Mouse (Mus musculus) limb, embryonic 12.5 days (tissue): ENCODE measurements around the gene Dok4. TPM values are rescaled to one million over a fixed set of nuclear protein-coding genes. Genes with fewer than 3 reads are reported as not detected.
"Not testable (repeated sequence)": the region's sequence is repeated elsewhere in the genome, so short reads cannot be mapped to it uniquely, and the experiment has no call there.

Experiments used
- ATAC-seq: fragments of 200-750 bp; cut with Nextera tagmentation; 2 replicates; pipeline ENCODE4 v1.8.0; 2017; ENCODE audit warnings: low read depth, moderate TSS enrichment; ENCODE audit not compliant: insufficient number of reproducible peaks, insufficient read depth, low FRiP score, low TSS enrichment
- H3K27ac ChIP-seq: fragments of 300-500 bp; sonication (generic); 2 replicates; pipeline ENCODE4 v1.5.1; 2016; ENCODE audit warnings: mild to moderate bottlenecking, moderate library complexity
- H3K27me3 ChIP-seq: fragments of 300-500 bp; sonication (generic); 2 replicates; pipeline ENCODE4 v1.6.1; 2016; ENCODE audit warnings: mild to moderate bottlenecking, moderate library complexity
- H3K36me3 ChIP-seq: fragments of 300-500 bp; sonication (generic); 2 replicates; pipeline ENCODE4 v1.6.1; 2016; ENCODE audit warnings: mild to moderate bottlenecking, moderate library complexity
- H3K4me1 ChIP-seq: fragments of 300-500 bp; sonication (generic); replicated peaks from 2 replicates; pipeline ENCODE4 v1.6.1; 2016
- H3K4me2 ChIP-seq: fragments of 300-500 bp; sonication (generic); 2 replicates; pipeline ENCODE4 v1.6.1; 2016; ENCODE audit warnings: mild to moderate bottlenecking, moderate library complexity
- H3K4me3 ChIP-seq: fragments of 300-500 bp; sonication (generic); replicated peaks from 2 replicates; pipeline ENCODE4 v1.5.1; 2016; ENCODE audit warnings: mild to moderate bottlenecking
- H3K9ac ChIP-seq: fragments of 300-500 bp; sonication (generic); replicated peaks from 2 replicates; pipeline ENCODE4 v1.6.1; 2016; ENCODE audit warnings: mild to moderate bottlenecking, moderate library complexity
- H3K9me3 ChIP-seq: fragments of 300-500 bp; sonication (generic); 2 replicates; pipeline ENCODE4 v1.6.1; 2016; ENCODE audit warnings: mild to moderate bottlenecking, moderate library complexity
- WGBS: fragments of 180-500 bp; shearing (Covaris S2); methylation state at CpG from one replicate; pipeline ENCODE4 v1.1.7; 2016; 5-methylcytosine and 5-hydroxymethylcytosine counted together
- polyA plus RNA-seq: library from polyadenylated mRNA; unstranded; fragments of >200 nt; fragmentation: Nextera tagmentation; extraction: Ambion mirVana; gene quantifications from 2 replicates; pipeline ENCODE4 v1.2.1, GENCODE M21; 2016

Dok4 gene
- polyA plus RNA-seq, 1 experiment from 2014 or later = 20.0 TPM

- Histone ChIP-seq H3K4me3 (no peak overlapping the region), H3K27me3 (peaks cover 7% of the 10 kb centered on the region; the same call in 1 of the 2 replicates), H3K36me3 (peaks cover 64% of the 10 kb centered on the region), H3K9me3 (no peaks in the 10 kb centered on the region), H3K4me1 (peaks cover 22% of the 10 kb centered on the region), H3K27ac (no peak overlapping the region), H3K9ac (no peak overlapping the region), H3K4me2 (no peak overlapping the region)
- WGBS = 88% methylated on average over 9 of the region's 9 CpGs
- no peak for ATAC-seq
Observed at GRCm38 (mm10) chr8:94866921-94867320, 9.2 kb downstream of the Dok4 start.

- H3K27ac ChIP-seq = no peak overlapping the region
- H3K36me3 ChIP-seq = peaks cover 79% of the 10 kb centered on the region
- peaks cover 7% of the 10 kb centered on the region; the same call in 1 of the 2 replicates for H3K27me3 ChIP-seq
- no peak for ATAC-seq
- WGBS = 79% methylated on average over 10 of the region's 10 CpGs
- H3K4me2 ChIP-seq = no peak overlapping the region
- H3K9ac ChIP-seq = no peak overlapping the region
- H3K9me3 ChIP-seq = no peaks in the 10 kb centered on the region
- H3K4me3 ChIP-seq = no peak overlapping the region
- peaks cover 7% of the 10 kb centered on the region for H3K4me1 ChIP-seq
Observed at GRCm38 (mm10) chr8:94865292-94865691, 10.8 kb downstream of the Dok4 start.

DNA sequence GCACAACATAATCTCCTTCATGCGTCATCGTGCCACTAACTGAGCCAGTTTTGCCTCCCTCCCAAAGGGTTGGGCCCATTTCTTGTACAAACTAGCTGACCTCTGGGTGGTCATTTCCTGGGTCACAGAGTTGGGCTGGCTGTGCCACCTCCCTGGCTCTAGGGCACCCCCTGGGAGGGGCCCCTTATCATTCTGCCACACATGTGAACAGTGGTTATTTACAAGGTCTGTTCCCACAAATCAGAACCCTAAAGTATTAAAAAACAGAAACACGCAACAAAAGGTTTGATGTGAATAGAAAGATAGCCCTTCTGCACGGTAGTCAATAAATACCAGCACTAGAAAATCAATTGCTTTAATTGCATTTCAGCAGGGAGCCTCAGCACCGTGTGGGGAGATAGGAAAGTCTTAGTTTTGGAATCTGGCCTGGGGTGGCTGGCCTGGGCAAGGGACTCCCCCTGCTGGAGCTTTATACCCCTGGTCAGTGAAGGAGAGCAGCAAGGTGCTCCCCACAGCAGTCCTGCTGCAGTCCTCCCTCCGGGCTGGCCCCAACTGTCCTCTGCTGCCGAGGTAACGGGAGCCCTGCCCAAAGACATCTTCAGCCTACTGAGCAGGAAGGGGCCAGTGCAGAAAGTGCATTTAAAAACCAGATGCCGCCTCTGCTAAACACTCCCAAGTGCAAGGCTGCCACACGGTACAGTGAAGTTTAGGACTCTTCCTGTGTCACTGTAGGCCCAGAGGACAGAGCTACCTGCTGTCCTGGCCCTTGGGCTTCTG is 12.0 kb downstream of the Dok4 start:
- no peaks in the 10 kb centered on the region for H3K27me3 ChIP-seq
- peaks cover 1% of the 10 kb centered on the region; the same call in 1 of the 2 replicates for H3K4me1 ChIP-seq
- ATAC-seq = no peak
- H3K27ac ChIP-seq = no peak overlapping the region
- 70% methylated on average over 10 of the region's 10 CpGs for WGBS
- no peak overlapping the region for H3K4me2 ChIP-seq
- no peaks in the 10 kb centered on the region for H3K9me3 ChIP-seq
- H3K4me3 ChIP-seq = no peak overlapping the region
- H3K36me3 ChIP-seq = peaks cover 82% of the 10 kb centered on the region
- H3K9ac ChIP-seq = no peak overlapping the region

DNA sequence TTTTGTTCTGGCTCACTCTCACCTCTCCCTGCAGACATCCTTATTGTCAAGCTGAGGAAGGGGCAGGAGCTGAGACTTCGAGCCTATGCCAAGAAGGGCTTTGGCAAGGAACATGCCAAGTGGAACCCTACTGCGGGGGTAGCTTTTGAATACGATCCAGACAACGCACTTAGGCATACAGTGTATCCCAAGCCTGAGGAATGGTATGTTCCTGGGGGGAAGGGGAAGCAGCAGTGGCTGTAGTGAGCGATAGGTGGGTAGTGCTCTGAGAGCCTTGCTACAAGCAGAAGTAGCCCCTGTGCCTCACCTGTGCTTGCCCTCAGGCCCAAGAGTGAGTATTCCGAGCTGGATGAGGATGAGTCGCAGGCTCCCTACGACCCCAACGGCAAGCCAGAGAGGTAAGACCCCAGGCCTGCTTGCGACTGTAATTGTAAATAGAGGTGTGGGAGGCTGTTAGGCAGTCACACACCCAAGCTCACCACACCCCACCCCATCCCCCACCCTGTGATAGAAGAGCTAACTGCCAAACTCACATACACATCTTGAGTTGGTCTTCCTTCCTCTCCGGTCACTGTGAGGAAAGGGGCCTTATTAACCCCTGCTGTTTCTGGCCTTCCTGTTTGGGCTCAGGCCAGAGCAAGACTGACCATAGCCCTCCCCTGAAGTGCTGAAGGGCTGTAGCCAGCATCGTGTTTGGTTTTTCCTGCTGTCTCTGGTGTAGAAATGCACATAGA is 13.5 kb downstream of the Dok4 start:
- H3K9me3 ChIP-seq = no peaks in the 10 kb centered on the region
- peaks cover 74% of the 10 kb centered on the region for H3K36me3 ChIP-seq
- no peak for ATAC-seq
- H3K27ac ChIP-seq = no peak overlapping the region
- H3K4me3 ChIP-seq = no peak overlapping the region
- 85% methylated on average over 12 of the region's 12 CpGs for WGBS
- H3K4me2 ChIP-seq = no peak overlapping the region
- H3K4me1 ChIP-seq = peaks cover 13% of the 10 kb centered on the region
- no peak overlapping the region for H3K9ac ChIP-seq
- no peaks in the 10 kb centered on the region for H3K27me3 ChIP-seq

- Histone ChIP-seq H3K9me3 (no peaks in the 10 kb centered on the region), H3K27me3 (no peaks in the 10 kb centered on the region), H3K4me1 (peaks cover 13% of the 10 kb centered on the region), H3K36me3 (peaks cover 63% of the 10 kb centered on the region), H3K4me3 (no peak overlapping the region), H3K9ac (no peak overlapping the region), H3K4me2 (no peak overlapping the region), H3K27ac (no peak overlapping the region)
- WGBS = 70% methylated on average over 8 of the region's 8 CpGs
- no peak for ATAC-seq
Observed at GRCm38 (mm10) chr8:94861352-94861910, 14.7 kb downstream of the Dok4 start.

DNA sequence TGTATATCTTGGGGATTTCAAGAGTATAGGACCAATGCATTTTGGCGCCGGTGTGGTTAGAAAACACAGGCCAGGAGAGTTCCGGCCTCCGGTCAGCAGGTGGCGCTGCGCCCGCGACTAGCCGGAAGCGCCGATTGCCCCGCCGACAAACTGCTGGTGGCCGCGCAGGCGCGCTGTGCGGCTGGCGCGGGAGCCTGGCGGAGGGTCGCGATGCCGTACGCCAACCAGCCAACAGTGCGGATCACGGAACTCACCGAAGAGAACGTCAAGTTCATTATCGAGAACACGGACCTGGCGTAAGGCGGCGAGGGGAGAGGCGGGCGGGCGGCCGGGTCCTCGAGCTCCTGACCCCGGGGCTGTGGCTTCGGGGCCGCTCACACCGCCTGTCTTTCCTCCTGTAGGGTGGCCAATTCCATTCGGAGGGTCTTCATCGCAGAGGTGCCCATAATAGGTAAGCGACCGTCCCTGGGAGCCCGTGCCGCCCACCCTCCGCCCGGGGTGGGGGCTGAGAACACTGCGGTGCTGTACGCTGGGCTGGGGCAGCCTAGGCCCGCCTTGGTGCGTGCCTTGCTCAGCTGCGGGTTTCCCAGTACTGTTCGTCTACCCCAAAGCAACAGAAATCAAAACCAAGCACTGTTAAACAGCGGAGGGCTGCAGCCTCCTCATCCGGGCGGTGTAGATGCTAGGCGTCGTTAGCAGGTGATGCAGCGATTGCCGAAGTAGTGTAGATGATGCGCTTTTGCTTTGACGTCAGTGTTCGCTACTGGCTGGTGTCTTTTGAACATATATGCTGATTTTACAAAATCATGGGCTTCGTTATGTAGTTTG is 18.6 kb downstream of the Dok4 start, which contains the start of gene Polr2c:
Gene Polr2c, plus strand, starts transcription at position 105 of the 828 bp plus-strand sequence.
- no peaks in the 10 kb centered on the region for H3K27me3 ChIP-seq
- H3K9ac ChIP-seq = peak within 1 kb of the TSS; percentile 92
- H3K36me3 ChIP-seq = peaks cover 51% of the 10 kb centered on the region
- H3K9me3 ChIP-seq = no peaks in the 10 kb centered on the region
- 1% methylated on average over 68 of the region's 68 CpGs for WGBS
- H3K27ac ChIP-seq = peak within 1 kb of the TSS; percentile 72
- H3K4me2 ChIP-seq = peak within 1 kb of the TSS; percentile 71
- peak within 1 kb of the TSS; percentile 97 for H3K4me3 ChIP-seq
- H3K4me1 ChIP-seq = peaks cover 13% of the 10 kb centered on the region
- peak; percentile 75 for ATAC-seq

GRCm38 (mm10) chr8:94857011-94857345 is 19.2 kb downstream of the Dok4 start:
- Histone ChIP-seq H3K9ac (no peak overlapping the region), H3K4me1 (peaks cover 13% of the 10 kb centered on the region), H3K27ac (no peak overlapping the region), H3K4me3 (peak overlapping the region; percentile 97; the same call in 1 of the 2 replicates), H3K9me3 (no peaks in the 10 kb centered on the region), H3K4me2 (peak overlapping the region; percentile 21; the same call in 1 of the 2 replicates), H3K36me3 (peaks cover 51% of the 10 kb centered on the region), H3K27me3 (no peaks in the 10 kb centered on the region)
- whole genome bisulfite sequencing = 34% methylated on average over 5 of the region's 5 CpGs
- ATAC-seq = no peak

DNA sequence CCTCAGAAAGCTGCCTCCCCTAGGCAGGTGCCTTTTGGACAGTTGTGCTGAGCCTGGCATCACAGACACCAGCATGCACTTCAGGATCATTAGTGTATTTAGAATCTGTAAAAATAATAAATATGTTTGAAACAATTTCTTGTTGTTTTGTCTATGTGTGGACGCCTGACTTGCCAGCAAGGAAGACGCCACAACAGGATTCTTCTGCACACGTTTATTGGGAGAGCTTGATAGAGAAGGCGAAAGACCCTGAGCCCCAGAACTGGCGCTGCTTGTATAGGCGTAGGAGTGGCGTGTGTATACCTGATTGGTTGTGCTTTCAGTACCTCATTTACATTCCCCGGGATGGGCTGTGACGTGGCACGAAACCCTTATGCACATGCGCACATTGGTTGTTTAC is 21.4 kb downstream of the Dok4 start:
- not testable (repeated sequence) for H3K9me3 ChIP-seq, H3K4me3 ChIP-seq, H3K4me2 ChIP-seq, H3K9ac ChIP-seq, H3K27ac ChIP-seq, ATAC-seq, H3K27me3 ChIP-seq
- WGBS = 90% methylated on average over 11 of the region's 11 CpGs
- peaks cover 13% of the 10 kb centered on the region for H3K4me1 ChIP-seq
- H3K36me3 ChIP-seq = peaks cover 55% of the 10 kb centered on the region

DNA sequence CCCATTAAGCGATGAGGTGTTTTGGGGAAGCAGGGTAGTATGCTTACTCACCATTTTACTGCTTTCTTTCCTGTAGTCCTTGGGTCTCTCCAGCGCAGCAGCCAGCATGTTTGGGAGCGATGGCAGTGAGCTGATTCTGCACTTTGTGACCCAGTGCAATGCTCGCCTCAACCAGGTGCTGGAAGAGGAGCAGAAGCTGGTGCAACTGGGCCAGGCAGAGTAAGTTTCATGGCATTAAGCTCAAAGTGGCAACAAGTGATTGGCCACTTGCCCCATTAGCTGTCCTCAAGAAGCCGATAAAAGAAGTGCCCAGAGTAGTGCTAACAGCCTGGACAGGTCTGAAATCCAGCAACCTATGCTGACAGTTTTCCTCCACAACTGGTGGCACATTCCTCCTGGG is 26.1 kb downstream of the Dok4 start:
- no peak overlapping the region for H3K27ac ChIP-seq
- ATAC-seq = no peak
- no peak overlapping the region for H3K4me2 ChIP-seq
- whole genome bisulfite sequencing = 94% methylated on average over 5 of the region's 5 CpGs
- no peaks in the 10 kb centered on the region for H3K27me3 ChIP-seq
- H3K4me3 ChIP-seq = no peak overlapping the region
- H3K9me3 ChIP-seq = no peaks in the 10 kb centered on the region
- no peak overlapping the region for H3K9ac ChIP-seq
- H3K4me1 ChIP-seq = no peaks in the 10 kb centered on the region
- H3K36me3 ChIP-seq = peaks cover 91% of the 10 kb centered on the region

GRCm38 (mm10) chr8:94841183-94841582 is 34.9 kb downstream of the Dok4 start:
- Histone ChIP-seq H3K9ac (no peak overlapping the region), H3K27ac (no peak overlapping the region), H3K9me3 (no peaks in the 10 kb centered on the region), H3K4me2 (no peak overlapping the region), H3K27me3 (no peaks in the 10 kb centered on the region), H3K4me3 (no peak overlapping the region), H3K4me1 (peaks cover 16% of the 10 kb centered on the region), H3K36me3 (peaks cover 29% of the 10 kb centered on the region)
- WGBS = 49% methylated on average over 2 of the region's 2 CpGs
- ATAC-seq = no peak
